Mouse (Mus musculus): ENCODE data around the gene AI413582.
A peak's percentile ranks its signal among the peaks of the same experiment; 100 is the strongest.

AI413582 gene

DNA sequence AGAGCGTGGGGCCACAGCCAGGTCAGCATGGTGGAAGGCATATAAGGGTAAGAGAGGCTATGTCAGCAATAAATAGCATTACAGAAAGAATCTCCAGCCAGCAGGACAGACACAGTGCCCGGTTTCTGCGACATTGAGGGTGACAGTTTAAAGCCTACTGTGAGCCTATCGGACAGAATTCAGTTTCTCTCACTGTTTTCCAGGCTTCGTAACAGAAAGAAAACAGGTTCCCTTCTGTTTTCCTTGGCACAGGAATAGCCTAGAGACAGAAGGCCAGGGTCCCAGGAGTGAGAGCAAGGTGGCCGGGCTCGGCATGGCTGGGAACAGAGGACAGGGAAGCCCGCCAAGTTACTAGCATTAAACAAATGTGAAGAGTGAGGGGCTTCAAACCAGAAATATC is 14.3 kb upstream of the AI413582 start:
- DNase-seq (ENCODE audit: low read depth) = no peak

DNA sequence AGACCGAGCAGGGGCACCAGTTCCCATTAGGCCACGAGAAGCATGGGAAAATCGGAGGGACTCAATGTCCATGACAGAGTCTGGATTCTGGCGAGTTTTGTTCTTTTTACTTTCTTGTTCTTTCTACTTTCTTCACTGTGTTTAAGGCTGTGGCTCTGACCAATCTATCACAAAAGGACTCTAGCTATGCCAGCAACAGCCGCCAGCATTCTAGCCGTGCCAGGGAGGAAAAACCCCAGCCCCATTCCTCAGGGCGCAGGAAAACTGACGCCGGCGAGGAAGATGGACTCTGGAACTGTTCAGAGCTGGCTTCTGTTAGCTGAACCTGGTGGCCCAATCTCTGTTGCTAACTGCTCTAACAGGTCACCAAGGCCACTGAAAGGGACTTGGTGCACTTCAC is 12.9 kb upstream of the AI413582 start:
- no peak for DNase-seq (ENCODE audit: low read depth)

DNA sequence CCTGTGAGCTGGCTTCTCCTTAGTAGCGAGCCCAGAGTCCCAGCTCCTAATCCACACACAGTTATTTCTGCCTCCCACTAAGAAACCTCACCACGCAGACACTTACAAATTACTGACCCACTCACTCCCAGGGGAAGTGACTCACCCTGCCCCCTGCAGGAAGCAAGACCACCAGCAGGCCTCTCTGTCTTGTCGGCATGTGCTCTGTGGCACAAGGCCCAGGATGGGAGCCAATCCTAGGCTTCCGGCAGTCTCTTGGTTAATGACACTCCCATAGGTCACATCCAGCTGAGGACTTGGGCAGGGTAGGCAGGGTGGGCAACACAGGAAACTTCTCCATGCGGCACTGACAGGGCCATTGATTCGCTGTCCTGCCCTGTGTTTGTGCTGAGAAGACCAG is 11.9 kb upstream of the AI413582 start:
- DNase-seq (ENCODE audit: low read depth) = no peak

DNA sequence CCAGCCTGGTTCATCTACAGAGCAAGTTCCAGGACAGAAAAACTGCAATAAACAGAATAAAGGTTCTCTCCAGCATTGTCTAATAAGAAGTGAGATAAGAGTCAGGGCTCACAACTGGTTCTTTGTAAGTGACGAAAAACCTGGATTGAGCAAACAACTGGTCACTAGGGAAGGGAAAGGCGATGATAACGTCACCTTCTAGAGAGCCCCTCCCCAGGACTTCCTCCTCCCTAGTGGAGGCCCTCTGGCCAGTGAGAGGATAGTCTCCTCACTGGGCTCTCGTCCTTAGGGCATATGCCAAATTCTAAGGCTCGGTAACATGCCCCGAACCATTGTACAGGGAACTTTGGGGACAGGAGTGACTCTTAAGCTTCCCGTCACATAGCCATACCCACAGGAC is 10.5 kb upstream of the AI413582 start:
- DNase-seq (ENCODE audit: low read depth) = no peak

DNA sequence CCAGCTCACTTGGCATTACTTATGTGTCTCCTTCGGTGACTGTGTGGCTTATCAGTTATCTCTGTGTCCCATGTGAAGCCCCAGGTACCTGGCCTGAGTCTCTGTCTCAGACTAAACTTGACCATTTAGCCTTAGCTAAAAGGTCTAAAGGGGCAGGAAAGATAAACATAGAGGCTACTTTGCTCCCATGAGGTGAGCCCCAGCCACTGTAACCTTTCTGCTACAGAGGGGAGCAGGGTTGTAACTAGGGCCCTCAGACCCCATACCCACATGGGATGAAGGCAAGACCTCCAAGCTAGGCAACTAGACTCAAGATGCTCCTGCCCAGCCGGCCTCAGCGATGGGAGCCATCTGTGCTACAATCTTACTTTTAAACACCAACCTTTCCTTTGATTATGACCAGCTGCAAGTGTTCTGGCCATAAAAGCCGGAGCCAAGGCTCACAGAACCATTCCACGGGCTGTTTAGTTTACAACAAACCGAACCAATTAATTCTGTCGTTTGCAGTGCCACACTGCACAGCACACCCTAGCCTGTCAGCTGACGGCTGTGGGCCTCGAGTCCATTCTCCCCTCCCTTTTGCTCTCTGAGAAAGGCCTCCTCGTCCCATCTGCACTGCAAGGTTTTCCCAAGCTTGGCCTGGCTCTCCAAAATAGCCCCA is 9.7 kb upstream of the AI413582 start:
- DNase-seq (ENCODE audit: low read depth) = no peak

DNA sequence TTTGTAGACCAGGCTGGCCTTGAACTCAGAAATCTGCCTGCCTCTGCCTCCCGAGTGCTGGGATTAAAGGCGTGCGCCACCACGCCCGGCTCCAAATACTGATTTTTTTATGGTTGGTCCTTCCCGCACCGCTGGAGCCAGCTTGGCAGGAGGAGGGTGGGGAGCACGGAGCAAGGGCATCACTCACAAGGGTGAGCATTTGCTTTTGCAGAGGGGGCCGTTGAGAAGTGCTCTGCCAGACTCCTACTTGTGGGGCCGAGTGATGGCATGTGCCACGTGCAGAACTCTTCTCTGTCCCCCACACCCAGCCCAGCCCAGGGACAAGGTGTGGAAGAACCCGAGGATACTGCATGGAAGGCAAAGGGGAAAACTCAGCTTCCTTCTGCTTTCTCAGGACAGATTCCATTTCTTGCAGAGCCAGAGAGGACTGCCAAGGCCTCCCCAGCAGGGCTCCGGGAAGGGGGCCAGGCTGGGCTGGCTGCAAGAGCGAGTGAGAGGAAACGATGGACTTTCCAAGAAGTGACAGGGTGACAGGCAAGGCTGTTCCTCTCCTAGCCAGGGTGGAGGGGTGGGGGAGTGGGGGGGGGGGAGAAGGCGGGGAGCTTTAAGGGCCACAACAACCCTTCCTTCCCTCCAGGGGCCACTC is 9.0 kb upstream of the AI413582 start:
- DNase-seq (ENCODE audit: low read depth) = no peak

DNA sequence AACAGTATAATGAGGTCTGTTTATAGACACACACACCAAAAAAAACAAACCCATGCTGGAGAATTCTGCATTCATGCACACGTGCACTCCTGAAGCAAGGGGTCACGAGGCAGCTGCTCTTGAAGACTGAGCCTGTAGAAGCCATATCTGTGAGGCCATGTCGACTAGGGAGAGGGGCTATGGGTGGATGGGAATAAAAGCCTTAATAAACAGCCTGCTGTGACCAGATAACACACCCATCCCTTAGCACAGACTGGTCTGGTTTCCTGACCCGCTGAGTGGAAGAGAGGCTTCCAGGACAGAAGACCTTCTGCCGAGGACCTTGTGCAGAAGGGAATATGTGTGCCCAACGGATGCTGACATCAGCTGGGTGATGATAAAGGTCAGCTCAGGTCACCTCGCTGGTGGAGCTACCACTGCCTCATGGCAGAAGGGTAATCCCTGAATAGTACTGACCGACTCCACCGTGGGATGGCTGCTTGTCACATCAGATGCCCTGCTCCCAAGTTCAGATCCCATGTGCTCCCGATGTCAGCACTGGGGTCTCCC is 8.3 kb upstream of the AI413582 start:
- no peak for DNase-seq (ENCODE audit: low read depth)

DNA sequence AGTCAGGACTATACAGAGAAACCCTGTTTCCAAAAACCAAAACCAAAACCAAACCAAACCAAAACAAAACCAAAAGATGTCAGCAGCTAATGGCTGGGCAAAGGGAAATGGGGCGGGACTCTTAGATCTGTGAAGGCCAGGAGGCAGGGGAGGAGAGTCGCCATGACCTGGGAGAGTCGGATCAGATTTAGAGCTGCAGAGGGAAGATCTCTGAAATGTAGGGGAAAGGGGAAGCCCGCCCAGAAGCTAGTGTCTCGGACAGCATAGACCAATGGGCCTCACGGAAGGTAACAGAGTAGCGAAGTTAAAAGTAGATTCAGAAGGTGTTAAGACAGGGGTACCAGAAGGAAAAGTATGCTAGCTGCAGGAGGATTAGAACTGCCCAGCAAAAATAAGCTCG is 5.8 kb upstream of the AI413582 start:
- DNase-seq (ENCODE audit: low read depth) = no peak

DNA sequence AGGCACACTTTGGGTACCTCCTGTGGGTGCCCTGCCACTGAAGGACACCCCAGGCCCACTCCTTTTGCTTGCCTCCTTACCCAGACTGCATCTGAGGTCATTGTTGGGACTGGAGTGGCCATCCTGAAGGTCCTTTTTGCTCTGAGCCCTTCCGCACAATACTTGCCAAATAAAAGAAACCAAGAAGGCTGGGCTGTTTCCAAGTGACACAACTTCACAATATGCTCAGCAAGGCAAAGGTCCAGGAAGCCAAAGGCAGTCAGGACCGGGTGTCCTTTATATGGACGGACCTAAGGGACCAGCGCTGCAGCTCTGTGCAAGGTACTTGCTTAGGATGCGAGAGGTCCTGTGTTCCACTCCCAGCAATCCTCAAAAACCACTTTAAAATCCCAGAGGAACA is 2.7 kb upstream of the AI413582 start:
- no peak for DNase-seq (ENCODE audit: low read depth)

DNA sequence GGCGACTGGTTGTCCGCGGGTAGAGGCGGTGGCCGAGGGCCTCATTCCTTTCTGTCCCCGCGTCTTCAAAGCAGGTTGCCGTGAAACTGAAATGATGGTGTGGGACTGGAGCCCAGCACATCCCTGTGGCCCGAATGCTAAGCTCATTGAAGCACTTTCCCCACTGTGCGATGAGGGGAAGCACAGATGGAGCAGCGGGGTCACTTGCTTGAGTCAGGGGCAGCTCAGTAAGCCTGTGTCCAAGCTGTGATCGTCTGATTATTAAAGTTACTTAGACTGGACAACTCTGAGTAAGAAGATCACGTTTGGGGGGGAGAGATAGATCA is 349 bp upstream of the AI413582 start:
- no peak for DNase-seq (ENCODE audit: low read depth)

DNA sequence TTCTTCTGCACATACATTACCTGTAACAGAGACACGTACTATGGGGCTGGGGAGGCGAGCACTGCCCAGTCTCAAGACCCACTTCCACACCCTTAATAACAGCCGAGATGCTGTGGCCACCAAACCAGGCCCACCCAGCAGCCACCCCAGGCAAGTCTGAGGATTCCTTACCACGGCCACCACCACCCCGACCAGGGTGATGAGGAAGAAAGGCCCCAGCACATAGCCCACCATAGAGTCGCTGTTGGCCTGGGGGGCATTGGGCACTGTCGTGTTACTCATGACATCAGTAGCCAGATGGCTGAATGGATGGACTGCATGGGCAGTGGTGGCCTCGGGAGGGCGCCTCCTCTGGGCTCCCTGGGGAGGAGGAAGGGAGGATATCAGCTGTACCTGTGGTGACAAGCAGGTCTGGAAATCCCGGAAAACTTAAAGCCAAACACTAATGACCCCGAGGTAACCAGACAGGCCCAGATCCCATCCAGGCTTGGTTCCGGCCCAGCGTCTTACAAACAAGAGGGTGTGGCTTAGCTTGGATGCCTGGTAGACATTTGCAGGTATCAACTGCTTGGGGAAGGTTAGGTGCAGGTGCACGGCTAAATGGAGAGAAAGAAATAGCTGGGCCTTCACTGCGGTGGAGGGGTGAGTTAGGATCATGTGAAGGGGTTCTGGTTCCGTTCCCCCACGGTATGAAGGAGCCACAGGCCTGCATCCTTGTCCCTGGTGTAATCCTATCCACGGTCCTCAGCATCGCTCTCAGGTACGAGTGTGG is 979 bp downstream of the AI413582 start:
- no peak for DNase-seq (ENCODE audit: low read depth)

DNA sequence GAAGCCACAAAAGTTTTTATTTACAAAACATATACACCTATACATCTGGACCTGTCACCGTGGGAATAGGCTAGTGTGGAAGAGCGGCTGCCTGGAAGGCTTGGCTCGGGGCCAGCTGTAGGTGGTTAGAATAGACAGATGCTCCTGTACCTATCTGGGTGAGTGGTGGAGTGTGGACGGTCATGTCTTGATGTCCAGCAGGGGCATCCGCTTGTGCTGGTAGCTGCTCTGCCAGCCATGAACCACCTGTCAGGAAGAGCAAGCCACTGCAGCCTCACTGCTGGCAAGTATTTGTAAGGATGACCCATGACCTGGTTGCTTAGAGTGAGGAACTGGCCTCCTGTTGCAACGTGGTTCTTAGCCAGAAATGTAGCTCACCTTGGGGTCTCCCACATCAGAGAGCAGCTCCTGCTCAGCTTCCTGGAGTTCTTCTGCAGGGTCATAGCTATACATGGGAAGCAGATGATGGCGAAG is 1.7 kb downstream of the AI413582 start:
- DNase-seq (ENCODE audit: low read depth) = no peak

DNA sequence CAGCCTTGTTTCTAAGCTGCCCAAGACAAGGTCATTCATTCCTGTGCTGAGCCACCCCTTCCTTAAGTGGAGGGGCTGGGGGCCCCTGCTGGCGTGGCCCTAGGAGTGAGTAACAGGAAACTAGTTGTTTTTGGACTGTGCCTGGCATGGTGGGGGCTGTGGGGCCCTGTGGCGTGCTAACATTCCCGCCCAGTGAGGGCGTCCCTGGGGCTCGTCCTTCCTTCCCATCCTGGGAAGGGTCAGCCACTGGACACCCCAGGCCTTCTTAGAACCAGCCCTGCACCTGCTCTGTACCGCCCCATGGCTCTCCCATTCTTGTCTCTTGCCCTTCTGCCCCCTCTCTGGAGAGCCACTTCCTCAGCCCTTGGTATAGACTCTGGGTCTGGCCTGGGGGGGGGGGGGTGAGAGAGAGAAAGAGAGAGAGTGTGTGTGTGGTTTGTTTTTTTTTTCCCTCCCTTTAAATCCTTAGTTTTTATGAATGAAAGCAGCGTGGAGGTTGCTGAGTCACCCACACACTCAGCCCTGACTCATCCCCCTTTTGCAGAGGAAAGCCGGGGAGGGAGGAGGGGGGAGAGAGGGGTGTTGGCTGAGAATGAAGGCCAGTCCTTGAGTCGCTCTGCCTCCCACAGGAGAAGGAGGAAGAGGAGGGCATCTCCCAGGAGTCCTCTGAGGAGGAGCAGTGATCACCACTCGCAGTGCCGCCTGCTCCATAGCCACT is 3.6 kb downstream of the AI413582 start:
- no peak for DNase-seq (ENCODE audit: low read depth)

DNA sequence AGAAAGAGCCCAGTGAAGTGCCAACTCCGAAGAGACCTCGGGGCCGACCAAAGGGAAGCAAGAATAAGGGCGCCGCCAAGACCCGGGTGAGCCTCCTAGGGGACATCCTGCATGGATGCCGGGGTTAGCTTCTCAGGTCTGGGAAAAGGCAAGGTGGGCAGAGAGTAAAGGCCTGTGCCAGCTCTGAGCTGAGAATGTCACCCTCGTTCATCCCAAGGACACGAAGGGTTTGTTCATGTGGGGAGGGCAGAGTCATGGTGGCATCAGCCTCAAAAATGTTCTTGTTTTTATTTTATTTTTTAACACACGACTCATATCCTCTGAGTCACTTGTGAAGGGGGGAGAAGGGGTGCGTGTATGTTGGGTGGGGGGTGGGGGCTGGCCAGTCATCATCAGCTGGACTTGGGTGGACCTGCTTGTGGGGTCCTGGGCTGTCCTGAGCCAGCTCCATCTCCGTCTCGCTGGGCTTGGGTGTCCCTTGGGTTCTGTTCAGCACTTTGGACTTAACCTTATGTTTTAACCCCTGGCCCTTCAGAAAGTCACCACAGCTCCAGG is 4.6 kb downstream of the AI413582 start:
- DNase-seq (ENCODE audit: low read depth) = no peak

DNA sequence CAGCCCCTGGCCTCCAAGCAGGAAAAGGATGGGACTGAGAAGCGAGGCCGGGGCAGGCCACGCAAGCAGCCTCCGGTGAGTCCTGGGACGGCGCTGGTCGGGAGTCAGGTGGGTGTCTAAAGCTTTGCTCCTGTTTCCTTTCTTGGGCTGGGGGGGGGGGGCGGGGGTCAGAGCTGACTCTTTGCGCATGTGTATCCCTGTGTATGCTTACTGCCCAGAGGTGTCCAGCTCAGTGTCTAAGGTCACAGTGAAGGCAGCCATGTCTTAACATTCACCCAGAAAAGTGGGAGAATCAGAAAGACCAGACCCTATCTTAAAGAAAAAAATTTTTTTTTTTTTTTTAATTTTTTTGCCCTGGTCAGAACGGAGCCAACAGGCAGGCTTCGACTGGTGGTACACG is 6.0 kb downstream of the AI413582 start:
- no peak for DNase-seq (ENCODE audit: low read depth)

DNA sequence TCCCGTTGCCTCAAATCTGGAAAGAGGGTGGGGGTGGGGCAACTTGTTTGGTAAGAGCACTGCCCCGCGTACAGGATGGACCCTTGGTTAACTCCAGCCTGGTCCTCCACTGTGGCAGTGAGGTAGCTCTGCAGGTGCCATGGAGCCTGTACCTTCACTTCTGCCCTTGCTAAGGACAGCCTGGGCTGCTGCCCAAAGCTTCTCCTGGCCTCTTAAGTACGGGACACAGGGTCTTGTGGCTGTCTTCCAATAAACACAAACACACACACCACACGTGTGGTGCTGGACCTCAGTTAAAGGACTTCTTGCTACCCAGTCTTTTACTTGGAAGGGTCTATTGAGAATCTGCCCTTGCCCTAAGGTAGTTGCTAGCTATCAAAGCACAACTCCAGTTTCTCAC is 6.7 kb downstream of the AI413582 start:
- DNase-seq (ENCODE audit: low read depth) = no peak

DNA sequence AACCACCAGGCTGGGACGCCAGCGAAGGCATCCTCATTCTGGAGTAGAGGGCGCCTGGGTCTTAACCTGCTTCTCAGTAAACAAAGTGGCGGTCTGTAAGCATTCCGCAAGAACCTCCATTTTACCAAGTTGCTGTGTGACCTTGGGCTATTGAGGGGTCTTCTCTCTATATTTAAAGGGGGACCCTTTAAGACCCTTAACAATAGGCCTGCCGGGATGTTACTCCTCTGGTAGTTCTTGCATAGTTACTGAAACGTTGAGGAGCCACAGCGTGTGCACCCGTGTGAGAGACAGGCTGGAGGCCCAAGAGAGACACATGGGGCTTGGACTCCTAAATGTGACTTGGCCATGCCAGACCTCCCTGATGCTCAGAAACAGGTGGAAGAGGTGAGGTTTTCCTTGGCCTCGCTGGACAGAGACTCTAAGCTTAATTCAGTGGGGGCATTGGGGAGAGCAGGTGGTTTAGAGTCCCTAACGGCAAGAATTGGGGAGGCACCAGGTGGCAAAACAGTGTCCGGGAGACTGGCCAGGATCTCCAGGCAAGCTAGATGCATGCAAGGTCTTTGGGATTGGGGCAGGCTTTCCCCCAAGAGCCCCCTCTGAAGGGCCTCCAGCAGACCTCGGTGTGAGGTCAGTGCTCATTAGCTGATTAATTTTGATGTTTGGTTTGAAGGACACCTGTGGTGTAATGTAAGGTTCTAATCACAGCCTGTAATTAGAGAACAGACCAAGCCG is 7.5 kb downstream of the AI413582 start:
- DNase-seq (ENCODE audit: low read depth) = no peak

DNA sequence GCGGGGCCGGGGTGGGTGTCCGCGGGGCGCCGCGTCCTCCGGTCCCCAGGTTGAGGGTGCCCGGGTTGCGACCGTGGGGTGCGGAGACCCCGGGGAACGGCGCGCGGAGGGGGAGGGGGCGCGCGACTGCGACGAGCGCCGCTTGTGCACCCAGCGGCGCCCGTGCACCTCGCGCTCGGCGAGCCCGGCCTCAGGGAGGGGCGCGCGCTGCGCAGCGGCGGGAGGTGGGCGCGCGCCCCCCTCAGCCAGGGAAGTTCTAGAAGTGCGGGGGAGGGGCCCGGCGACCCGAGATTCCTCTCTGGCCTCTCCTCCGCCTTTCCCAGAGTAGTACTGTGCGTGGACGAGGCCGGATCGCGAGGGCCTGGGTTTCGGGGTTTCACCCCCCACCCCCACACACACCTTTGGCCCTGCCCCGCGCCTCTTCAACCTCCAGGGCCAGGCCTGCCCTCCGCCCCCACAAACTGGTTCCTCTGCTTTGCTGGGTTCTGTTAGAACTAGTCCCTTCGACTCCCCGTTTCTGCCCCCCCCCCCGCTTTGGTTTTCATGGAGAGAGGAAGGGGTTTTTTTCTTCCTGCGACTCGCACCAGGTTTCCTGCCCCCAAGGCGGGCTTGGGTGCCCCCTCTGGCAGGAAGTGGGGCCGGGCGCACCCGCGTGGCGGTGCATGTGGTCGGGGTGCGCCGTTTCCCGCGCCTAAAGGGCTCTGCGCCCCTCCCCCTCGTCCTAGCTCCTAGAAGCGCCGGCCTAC is 8.2 kb downstream of the AI413582 start:
- DNase-seq (ENCODE audit: low read depth) = no peak

DNA sequence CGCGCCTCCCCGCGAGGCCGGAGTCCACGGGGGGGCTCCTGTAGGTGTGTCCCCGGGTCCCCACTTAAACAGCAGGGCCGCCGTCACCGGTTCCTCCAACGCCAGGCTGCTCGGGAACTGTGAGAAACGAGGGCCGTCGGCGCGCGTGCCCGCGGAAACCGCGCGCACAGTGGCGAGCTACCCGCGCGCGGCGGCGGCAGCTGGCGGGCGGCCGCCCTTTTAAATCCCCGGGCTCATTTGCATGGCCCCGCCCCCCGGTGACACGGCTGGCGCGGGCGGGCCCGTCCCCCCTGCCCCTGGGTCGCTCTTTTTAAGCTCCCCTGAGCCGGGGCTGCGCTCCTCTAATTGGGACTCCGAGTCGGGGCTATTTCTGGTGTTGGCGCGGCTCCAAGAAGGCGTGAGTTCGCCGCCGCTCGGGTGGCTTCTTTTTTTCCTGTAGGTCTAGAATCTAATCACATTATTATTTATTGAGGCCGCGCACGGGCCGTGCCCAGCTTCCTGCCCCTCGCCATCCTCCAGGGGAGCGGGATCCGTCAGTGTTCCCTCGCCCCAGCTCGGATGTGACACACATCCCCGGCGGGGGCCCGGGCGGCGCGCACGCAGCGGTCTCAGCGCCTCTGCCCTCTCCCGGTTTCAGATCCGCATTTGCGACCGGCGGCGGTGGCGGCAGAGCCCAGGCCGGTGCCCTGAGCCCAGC is 9.1 kb downstream of the AI413582 start, which contains the start of gene Hmga1:
Hmga1 (plus strand) TSS at position 183 of the 697 bp plus-strand sequence.
- peak; percentile 78 for DNase-seq (ENCODE audit: low read depth)
